8 mouse cellular contexts compared by ENCODE assay signal in genomic region chr4:129231594-129232450, GRCm38 (mm10). TPM values are rescaled to one million over a fixed set of nuclear protein-coding genes. Genes with fewer than 3 reads are reported as not detected.
DNase-seq lines count a peak whose midpoint lies in the region; ATAC-seq and TF ChIP-seq lines count a peak whose summit lies in the region.
"Had no signal": no experiment of that assay in that cellular context is flagged by ENCODE, and none has a peak within 500 bp of the region (broad histone marks: within the 10 kb centered on the region; RNA-seq: fewer than 3 reads in every experiment).

No protein-coding gene starts in this region.

- H3K9ac ChIP-seq in ES-E14 (ENCODE audit: insufficient read depth, low read depth, low read length, poor library complexity, severe bottlenecking), result peak overlapping the region; percentile 76
- 0 out of 2 replicates have a peak overlapping the region, but pooled peaks have one; percentile 18 for H3K9ac ChIP-seq in kidney, postnatal 0 days (ENCODE audit: low read depth, low read length)
- H3K9ac ChIP-seq: heart, embryonic 15.5 days had no signal

- intact Hi-C loops in left cerebral cortex, postnatal 36 days (cut with DNase I), result no loop called here

- H3K4me1 ChIP-seq in ES-E14 (ENCODE audit: control insufficient read depth in 2 of 2, insufficient read depth in 2 of 2, low read length in 2 of 2, poor library complexity in 1 of 2), result peaks cover 10 to 35% of the 10 kb centered on the region in 2 experiments
- H3K4me1 ChIP-seq in kidney, postnatal 0 days (replicated peaks; ENCODE audit: insufficient read depth, low read length), result peaks cover 14% of the 10 kb centered on the region; the same call in 1 of the 2 replicates

- TF ChIP-seq CTCF in kidney, postnatal 0 days (IDR thresholded peaks at IDR 0.05; ENCODE audit: low read depth), result no peak

- in situ Hi-C loops in ES-E14 (cut with MboI; ENCODE audit: low sequenced_read_pairs in 2 of 2, unreplicated experiment in 2 of 2), result no loop called here

- H3K36me3 ChIP-seq in ES-E14 (ENCODE audit: control insufficient read depth, insufficient read depth, low read length, poor library complexity, severe bottlenecking), result peaks cover 4% of the 10 kb centered on the region; the same call in 1 of the 2 replicates
- H3K36me3 ChIP-seq in kidney, postnatal 0 days (ENCODE audit: insufficient read depth, low read length), result no peaks in the 10 kb centered on the region
- H3K36me3 ChIP-seq: heart, embryonic 15.5 days had no signal

- no peaks in the 10 kb centered on the region for H3K27me3 ChIP-seq in kidney, postnatal 0 days (ENCODE audit: insufficient read depth, low read length)

- ATAC-seq in kidney, postnatal 0 days (replicated peaks; ENCODE audit: low FRiP score, low read depth), result peak; percentile 50; the same call in 1 of the 2 replicates
- no peak for ATAC-seq in CD4-positive, CD25-positive, alpha-beta regulatory T cell, adult 4 months

- peak overlapping the region; percentile 95 for H3K27ac ChIP-seq in ES-E14 (ENCODE audit: insufficient read depth, low read depth, low read length, poor library complexity, severe bottlenecking)
- H3K27ac ChIP-seq in kidney, postnatal 0 days, result peak overlapping the region; percentile 72
- H3K27ac ChIP-seq: heart, embryonic 15.5 days had no signal

- H3K4me3 ChIP-seq in ES-E14 (ENCODE audit: insufficient read depth in 1 of 2, low read depth in 1 of 2, low read length in 2 of 2, poor library complexity in 1 of 2, severe bottlenecking in 1 of 2), result peak overlapping the region; percentile 59
- no peak overlapping the region for H3K4me3 ChIP-seq in kidney, postnatal 0 days (replicated peaks; ENCODE audit: low read depth, low read length)
- H3K4me3 ChIP-seq: heart, embryonic 15.5 days had no signal

- no peak overlapping the region for H3K4me2 ChIP-seq in kidney, postnatal 0 days (ENCODE audit: low read length)
- H3K4me2 ChIP-seq: heart, embryonic 15.5 days had no signal

- DNase-seq in ES-E14 (ENCODE audit: low read depth, low spot score) (peak; percentile 87), ZHBTc4 (ENCODE audit: low read depth, low spot score) (peak; percentile 94)
- no peak for DNase-seq in kidney, postnatal 0 days (ENCODE audit: low spot score)
- peak; percentile 75 for DNase-seq in lung, postnatal 25 days (ENCODE audit: low spot score)
- no peak for DNase-seq in left cerebral cortex, postnatal 36 days (ENCODE audit: low spot score in 2 of 2)
- no peak for DNase-seq in right cerebral cortex, adult 2 months (ENCODE audit: low spot score in 2 of 2)

- no peaks in the 10 kb centered on the region for H3K9me3 ChIP-seq in ES-E14 (ENCODE audit: control insufficient read depth, insufficient read depth, low read depth, low read length)
- H3K9me3 ChIP-seq in kidney, postnatal 0 days (replicated peaks; ENCODE audit: low read length), result no peaks in the 10 kb centered on the region
- H3K9me3 ChIP-seq: heart, embryonic 15.5 days had no signal

- 62% methylated on average over 12 of the region's 12 CpGs for WGBS in kidney, postnatal 0 days

TF ChIP-seq in ES-E14, 5 proteins besides CTCF, POLR2A, EP300 and RAD21:
- TF ChIP-seq HCFC1 (IDR thresholded peaks at IDR 0.05; ENCODE audit: borderline replicate concordance, insufficient read depth, low read length), result peak; percentile 49; the same call in 1 of the 2 replicates
- TF ChIP-seq ZNF384 (IDR thresholded peaks at IDR 0.05; ENCODE audit: low read depth, low read length), result no peak

RNA-seq across cellular contexts. Expression of gene C77080, which starts 29.4 kb away (rescaled TPM):
- 14.4 and 22.5 TPM in 2 replicates for total RNA-seq in ES-E14 (2012; rRNA removed)
- 9.8 and 11.3 TPM in 2 replicates for polyA plus RNA-seq in kidney, postnatal 0 days (2015; fragmentation: Nextera tagmentation; extraction: Ambion mirVana)
- total RNA-seq in left cerebral cortex, postnatal 36 days (2021), result 10 to 100 TPM; 19.7 to 27.1 TPM
- under 1 TPM; 0.20 to 0.27 TPM for polyA plus RNA-seq in CD4-positive, CD25-positive, alpha-beta regulatory T cell, adult 4 months (2017; shearing (Covaris generic))

RNA-seq across cellular contexts. Expression of gene Yars, which starts 42.3 kb away (rescaled TPM):
- 125 and 136 TPM in 2 replicates for total RNA-seq in ES-E14 (2012; rRNA removed)
- polyA plus RNA-seq in kidney, postnatal 0 days (2015; fragmentation: Nextera tagmentation; extraction: Ambion mirVana), result 48.9 and 55.9 TPM in 2 replicates
- total RNA-seq in left cerebral cortex, postnatal 36 days (2021), result 10 to 100 TPM; 89.6 to 93.2 TPM
- polyA plus RNA-seq in CD4-positive, CD25-positive, alpha-beta regulatory T cell, adult 4 months (2017; shearing (Covaris generic)), result 10 to 100 TPM; 27.4 to 42.1 TPM

RNA-seq across cellular contexts. Expression of gene S100pbp, which starts 42.3 kb away (rescaled TPM):
- total RNA-seq in ES-E14 (2012; rRNA removed), result 25.5 and 25.7 TPM in 2 replicates
- 14.5 and 15.6 TPM in 2 replicates for polyA plus RNA-seq in kidney, postnatal 0 days (2015; fragmentation: Nextera tagmentation; extraction: Ambion mirVana)
- 10 to 100 TPM; 33.9 to 36.0 TPM for total RNA-seq in left cerebral cortex, postnatal 36 days (2021)
- polyA plus RNA-seq in CD4-positive, CD25-positive, alpha-beta regulatory T cell, adult 4 months (2017; shearing (Covaris generic)), result 10 to 100 TPM; 20.0 to 26.1 TPM

RNA-seq across cellular contexts. Expression of gene Sync, which starts 55.6 kb away (rescaled TPM):
- total RNA-seq in ES-E14 (2012; rRNA removed), result 2.0 and 2.1 TPM in 2 replicates
- 0.63 and 0.78 TPM in 2 replicates for polyA plus RNA-seq in kidney, postnatal 0 days (2015; fragmentation: Nextera tagmentation; extraction: Ambion mirVana)
- 1 to 10 TPM; 1.3 to 2.1 TPM for total RNA-seq in left cerebral cortex, postnatal 36 days (2021)
- polyA plus RNA-seq in CD4-positive, CD25-positive, alpha-beta regulatory T cell, adult 4 months (2017; shearing (Covaris generic)), result under 1 TPM in 1 of 2 experiments, not detected in 1; 0.46 TPM

Comparison
In these comparisons a context has a peak if more than half of its experiments do, and no peak if none do; other contexts are left out.
1. DNase-seq: peak in ES-E14 (single experiment), ZHBTc4 (single experiment) and lung, postnatal 25 days (single experiment); none in kidney, postnatal 0 days (single experiment), left cerebral cortex, postnatal 36 days (0 of 2) and right cerebral cortex, adult 2 months (0 of 2).